Mouse (Mus musculus): ENCODE results near the gene Neurl1b.
A peak's percentile ranks its signal among the peaks of the same experiment; 100 is the strongest.

The Neurl1b gene

GRCm38 (mm10) chr17:26414523-26415354, at the start of gene Neurl1b:
Gene Neurl1b (plus strand): TSS chr17:26414829.
- peak; percentile 20 for DNase-seq (ENCODE audit: low spot score)

DNA sequence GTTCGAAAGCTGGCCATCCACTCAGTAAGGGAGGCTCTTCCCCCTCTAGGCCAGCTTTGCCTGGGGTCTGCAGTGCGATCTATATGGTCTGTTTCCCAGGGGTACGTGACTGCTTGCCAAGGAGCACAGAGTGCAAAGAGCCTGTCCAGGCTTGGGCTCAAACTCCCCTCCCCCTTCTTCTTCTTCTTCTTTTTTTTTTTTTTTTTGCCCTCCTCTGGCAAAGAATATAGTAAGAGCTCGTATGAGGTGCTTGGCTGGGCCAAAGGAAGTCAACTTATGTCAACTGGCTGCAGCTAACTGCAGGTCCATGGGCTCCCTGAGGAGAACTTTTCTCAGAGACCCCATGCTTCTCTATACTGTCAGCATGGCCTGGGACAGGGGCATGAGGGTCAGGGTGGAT, 47.8 kb upstream of the Neurl1b start:
- DNase-seq (ENCODE audit: low spot score): no peak

DNA sequence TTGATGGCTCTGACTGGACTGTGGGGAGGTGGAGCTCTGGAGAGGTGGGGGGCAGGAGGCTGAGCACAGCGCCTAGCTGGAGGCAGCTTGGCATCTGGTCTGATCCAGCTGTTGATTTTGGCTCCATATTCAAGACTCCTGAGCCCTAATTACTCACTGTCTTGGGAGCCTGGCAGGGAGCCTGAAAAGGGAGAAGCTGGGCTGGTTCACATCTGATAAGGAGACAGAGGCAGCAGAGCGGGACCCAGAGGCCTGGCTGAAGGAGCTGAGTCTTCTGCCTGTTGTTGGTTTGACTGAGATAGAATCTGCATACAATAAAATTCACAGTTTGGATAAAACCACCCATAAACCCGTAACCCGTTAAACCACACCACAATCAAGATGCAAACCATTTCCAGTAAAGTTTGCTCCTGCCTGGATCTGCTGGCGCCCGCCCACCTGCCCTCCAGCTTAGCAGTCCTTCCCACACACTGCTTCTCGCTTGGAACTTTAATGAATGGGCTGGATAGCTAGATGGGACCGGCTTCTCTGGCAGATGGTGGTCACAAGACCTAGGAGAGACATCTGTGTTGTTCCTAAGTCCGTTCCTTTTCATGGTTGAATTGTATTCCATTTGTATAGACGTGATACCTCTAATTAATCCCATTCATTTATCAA, 46.2 kb upstream of the Neurl1b start:
- DNase-seq (ENCODE audit: low spot score): no peak

DNA sequence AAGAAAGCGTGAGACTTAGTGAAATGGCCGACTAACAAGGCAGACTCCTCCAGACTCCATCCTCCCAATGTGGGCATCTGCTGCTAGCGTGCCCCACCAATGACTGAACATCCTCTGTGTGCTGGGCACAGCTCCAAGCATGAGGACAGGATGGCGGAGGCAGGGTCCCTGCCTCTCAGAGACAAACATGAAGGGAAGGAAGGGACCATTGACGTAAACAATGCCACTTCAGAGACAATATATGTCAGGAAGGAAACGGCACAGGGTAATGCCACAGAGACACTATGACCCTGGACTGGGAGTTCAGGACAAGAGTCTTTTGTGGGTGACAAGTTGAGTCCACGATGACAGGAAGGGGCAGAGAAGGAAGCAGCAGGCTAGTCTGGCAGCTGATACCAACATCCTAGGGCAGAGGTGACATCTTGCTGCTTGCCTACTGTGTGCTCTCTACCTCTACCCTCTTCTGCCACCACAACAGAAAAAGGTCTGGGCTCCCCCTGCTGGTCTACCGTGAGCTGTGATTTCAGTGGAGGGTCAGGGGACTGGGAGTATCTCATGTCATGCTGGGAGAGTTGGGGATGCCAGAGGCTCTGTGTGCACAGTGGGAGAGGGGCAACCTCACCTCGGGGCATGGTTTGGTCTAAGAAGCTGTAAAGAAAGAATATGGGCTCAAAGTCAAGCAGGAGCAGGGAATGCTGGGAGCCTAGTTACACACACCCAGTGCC, 43.9 kb upstream of the Neurl1b start:
- peak; percentile 80 for DNase-seq (ENCODE audit: low spot score)

- DNase-seq (ENCODE audit: low spot score): no peak
Observed at GRCm38 (mm10) chr17:26371246-26371535, 43.4 kb upstream of the Neurl1b start.

DNA sequence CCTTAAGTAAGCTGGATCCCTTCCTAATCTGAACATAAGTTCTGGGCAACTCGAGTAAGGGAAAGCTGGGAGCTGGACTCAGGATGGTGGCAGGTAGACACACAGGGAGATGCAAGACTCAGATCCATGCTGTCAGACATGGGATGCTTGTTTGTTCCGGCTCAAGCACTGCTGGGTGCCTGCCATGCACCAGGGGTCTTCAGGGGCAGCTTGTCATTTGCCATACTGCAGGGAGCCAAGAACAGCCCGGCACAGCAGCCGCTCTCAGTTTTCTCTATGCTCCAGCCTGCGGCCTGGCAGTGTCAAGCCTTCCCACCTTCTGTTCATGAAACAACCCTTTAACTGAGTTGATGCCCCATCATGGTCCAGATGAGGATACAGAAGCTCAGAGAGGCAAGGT, 41.4 kb upstream of the Neurl1b start:
- DNase-seq (ENCODE audit: low spot score): no peak

DNA sequence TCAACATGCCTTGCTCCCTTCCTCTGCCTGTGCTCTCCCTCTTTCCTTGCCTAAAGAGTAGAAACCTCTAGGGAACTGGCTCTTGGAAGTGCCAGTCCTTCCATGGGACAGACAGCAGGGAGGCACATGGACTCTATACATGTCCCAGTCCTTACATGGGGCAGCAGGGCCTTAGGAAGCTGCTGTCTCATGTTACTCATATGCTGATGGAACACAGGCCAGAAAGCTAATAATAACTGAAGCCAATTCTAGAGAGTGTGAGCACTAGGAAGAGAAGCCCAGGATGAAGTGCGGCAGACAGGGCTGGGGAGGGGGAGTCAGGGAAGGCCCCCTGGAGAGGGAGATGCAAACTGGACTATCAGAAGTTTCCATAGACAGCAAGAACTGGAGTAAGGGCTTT, 38.2 kb upstream of the Neurl1b start:
- DNase-seq (ENCODE audit: low spot score): no peak

DNA sequence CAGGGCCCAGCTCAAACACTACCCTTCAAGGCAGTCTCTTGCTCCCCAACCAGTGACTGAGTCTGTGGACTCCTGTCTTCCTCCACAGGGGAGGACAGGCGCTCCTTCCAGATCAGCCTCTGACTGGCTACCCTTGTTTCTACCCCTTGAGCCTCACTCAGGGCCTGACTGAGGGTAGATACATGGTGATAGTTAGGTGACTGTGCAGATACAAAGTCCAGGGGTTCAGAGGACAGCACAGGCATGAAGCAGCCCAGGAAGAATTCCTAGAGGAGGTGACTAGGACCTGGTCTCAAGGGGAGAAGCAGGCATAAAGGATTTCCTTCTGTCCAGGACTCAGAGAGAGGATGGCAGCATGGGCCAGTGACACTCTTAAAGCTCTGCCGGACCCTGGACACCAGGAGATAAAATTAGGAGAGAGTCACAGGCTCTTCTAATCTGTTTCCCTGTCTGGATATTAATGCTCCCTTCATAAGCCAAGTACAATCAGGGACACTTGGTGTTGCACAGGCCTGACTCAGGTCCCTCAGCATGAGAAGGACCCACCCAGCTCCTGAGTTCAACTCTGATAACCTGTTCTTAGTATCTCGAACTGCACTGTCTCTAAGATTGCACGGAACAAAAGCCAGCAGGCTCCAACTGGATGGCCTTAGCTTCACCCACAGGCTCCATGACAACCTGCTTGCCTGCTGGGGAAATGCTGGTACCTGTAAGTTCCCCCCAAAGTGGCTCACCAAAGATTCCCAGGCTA, 37.5 kb upstream of the Neurl1b start:
- DNase-seq (ENCODE audit: low spot score): no peak

- no peak for DNase-seq (ENCODE audit: low spot score)
Observed at GRCm38 (mm10) chr17:26380280-26380985, 34.2 kb upstream of the Neurl1b start.

DNA sequence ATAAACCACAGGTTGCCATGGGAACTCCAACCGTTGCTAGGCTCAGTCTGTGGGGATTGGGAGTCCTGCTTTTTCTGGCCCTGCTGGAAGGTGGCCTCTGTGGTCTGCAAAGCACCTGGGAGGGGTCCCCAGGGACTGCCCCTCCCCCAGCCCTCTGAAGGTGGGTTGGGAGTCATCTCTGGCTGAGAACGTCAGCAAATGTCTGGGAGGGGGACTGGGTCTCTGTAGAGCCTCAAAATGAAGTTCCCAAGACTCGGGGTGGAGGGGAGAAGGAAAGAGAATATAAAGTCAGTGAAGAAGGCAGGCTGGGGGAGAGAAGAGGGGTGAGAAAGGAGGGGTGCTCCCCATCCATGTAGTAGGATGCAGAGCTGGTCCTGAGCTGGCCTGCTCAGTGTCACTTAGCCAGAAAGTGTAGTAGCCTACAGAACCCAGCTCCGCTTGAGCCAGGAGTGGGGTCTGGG, 33.6 kb upstream of the Neurl1b start:
- no peak for DNase-seq (ENCODE audit: low spot score)

- no peak for DNase-seq (ENCODE audit: low spot score)
Observed at GRCm38 (mm10) chr17:26381613-26382012, 33.0 kb upstream of the Neurl1b start.

- DNase-seq (ENCODE audit: low spot score): no peak
Observed at GRCm38 (mm10) chr17:26382176-26382575, 32.5 kb upstream of the Neurl1b start.

DNA sequence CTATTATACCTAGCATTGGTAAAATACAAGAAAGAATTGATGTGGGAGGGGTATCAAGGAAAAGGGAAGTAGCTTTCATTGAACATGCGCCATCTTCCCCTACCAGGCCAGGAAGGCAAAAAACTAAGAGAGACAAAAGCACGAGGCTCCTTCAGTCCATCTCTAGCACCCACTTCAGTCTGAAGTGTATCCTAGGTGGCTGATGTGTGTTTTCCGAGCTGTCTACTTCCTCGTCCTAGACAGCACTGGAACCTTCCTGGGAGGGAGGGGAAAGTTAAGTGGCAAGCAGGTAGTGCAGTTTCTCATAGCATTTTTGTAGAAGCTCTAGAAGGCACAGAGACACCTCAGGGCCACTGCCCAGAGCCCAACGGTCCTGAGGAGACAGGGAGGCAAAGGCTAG, 31.9 kb upstream of the Neurl1b start:
- no peak for DNase-seq (ENCODE audit: low spot score)

DNA sequence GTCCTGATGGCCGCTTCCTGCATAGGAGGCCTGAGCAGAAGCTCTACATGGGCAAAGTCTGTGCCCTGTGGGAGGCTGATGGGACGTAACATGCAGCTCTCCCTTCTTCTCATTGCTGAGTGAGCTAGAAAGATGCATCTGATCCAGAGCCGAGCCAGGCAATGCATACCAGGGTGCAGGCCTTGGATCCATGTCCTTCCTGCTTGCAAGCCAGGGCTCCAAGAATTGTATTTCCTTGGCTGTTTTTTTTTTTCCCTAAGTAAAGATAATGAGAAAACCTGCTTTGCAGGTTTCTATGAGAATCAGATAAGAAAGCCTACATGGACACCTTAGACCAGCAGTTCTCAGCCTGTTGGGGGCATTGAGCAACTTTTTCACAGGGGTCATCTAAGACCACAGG, 30.5 kb upstream of the Neurl1b start:
- no peak for DNase-seq (ENCODE audit: low spot score)

DNA sequence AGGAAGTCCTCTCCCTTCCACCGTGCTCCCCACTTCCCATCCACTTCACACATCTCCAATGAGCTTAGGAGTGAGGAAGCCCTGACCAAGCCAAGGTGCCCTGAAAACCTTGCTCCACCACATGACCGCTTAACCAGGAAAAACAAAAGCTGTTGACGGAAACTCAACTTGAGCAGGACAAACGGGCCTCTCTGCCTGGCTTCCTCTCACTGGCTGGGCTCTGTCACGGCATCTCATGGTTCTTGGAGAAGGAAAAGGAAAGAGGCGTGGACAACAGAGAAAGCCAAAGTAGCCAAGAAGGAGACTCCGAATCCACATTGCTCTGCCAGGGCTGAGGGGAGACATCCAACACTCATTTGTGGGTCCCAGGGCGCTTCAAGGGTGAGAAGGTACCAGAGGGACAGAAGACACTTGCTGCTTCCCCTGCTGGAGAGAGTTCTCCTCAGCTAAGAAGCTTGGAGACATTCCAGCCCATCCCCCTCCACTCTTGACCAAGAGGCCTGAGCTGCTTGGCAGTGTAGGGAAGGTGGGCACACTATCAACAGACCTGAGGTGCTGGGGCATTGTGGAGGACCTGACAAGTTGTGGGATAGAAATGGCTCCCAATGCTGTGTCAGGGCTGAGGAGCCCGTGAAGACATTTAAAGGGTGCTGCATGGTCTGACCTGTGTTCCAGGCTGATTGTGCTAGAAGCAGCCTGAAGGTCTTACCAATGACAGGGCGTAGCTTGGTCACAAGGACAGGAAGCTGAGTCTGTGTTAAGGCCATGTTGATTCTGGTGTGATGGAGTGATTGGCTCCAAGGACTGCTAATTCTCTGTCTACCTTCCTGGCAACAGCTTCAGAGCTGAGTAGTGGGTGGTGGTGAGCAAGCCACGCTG, 29.1 kb upstream of the Neurl1b start:
- DNase-seq (ENCODE audit: low spot score): no peak

DNA sequence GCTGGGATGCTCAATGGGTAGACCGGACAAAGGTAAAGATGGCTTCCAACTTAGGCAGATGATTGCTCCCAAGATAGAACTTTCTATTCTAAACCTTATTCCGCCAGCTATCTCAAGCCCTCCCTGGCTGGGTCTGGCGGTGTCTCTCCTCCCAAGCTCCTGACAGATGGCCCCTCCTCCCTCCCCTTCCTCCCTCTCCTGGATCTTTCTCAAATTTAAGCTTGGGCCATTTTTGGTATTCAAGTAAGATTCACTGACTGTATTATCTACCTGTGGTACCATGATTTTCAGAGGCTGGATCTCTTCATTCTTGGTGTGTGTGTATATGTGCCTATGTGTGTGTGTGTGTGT, 28.5 kb upstream of the Neurl1b start:
- DNase-seq (ENCODE audit: low spot score): no peak

DNA sequence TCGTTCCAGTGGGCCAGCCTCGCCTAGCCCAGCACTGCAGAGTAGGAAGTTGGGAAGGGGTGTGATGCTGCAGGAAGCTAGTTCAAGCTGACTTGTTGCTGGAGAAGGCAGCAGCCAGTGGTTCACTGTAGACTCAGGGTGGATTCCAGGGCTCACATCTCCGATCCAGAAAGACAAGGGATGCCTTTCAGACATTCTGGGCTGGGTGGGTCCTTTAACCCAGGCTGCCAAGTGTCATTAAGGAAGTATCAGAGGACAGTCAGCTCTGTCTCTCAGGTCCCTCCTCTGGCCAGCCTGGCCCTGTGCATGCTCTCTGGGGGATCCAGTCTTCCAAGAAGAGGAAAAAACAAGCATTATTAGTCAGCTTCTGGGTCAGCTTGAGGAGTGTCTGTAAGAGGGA, 26.5 kb upstream of the Neurl1b start:
- no peak for DNase-seq (ENCODE audit: low spot score)

GRCm38 (mm10) chr17:26389241-26389640, 25.4 kb upstream of the Neurl1b start:
- no peak for DNase-seq (ENCODE audit: low spot score)

DNA sequence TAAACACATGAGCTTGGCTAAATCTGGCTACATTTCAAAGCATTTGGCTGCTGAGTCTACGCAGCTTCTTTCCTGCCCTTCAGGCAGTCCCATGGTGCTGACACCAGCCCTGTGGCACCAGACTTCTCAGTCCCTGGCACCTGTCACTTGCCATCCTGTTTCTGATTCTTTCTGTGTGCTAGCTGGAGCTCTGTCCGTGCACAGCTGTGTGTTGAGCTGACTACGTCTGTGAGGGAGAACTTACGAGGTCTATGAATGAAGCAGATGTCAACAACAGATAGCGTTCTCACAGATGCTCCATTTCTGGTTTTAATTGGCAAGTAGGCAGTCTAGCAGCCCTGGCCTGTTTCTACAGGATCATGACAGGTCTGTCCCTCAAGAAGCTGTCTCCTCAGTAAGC, 24.0 kb upstream of the Neurl1b start:
- DNase-seq (ENCODE audit: low spot score): no peak

DNA sequence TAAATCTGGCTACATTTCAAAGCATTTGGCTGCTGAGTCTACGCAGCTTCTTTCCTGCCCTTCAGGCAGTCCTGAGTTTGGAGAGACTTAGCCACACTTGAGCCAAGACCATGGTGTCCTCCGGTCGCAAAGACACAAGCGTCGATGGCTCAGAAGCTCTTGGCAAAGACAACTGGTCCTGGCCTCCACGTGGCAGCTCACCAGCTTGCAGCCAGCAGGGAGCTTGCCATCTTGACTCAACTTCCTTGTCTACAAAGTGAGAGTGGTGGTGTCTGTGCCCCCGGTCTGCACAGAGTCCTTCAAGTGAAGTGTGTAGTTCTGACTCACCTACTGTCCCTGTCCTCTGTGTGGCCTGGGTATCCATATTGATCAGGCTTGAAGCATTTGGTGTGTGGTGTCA, 22.3 kb upstream of the Neurl1b start:
- no peak for DNase-seq (ENCODE audit: low spot score)

DNA sequence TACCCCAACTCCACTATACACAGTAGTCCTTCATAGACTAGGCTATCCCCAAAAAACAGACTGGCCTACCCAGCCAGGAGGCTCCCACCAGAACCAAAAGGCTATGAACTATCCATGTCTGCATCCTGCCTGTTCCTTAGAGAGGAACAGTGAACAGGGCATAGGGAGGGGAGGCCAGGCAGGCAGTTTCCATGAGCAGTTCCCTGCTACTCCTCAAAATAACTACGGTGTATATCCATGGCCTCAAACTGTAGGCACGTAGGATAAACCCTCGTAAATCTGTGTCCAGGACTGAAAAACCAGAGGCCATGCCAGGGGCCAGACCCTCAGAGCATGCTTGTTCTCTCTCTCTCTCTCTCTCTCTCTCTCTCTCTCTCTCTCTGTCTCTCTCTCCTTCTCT, 17.9 kb upstream of the Neurl1b start:
- no peak for DNase-seq (ENCODE audit: low spot score)
